Mouse (Mus musculus): ENCODE measurements around the gene 2210016F16Rik.

DNA sequence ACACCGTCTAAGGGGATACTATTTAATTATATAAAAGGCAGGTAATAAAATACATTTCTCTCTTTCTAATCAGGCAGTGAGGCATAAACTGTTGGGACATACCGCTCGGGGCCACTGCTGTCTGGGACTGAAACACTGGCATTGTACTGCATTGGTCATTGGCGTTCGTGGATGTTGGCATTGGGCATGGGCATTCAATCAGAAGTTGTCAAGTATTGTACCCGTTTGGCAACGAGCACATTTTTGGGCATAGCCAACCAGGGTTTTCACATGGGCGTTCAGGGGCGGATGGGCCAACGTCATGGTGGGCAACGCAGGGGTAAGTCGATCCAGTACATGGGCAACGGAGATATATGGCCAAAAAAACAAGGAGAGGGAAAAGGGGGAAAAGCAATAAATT is 12.6 kb upstream of the 2210016F16Rik start:
- no peak for TF ChIP-seq CTCF (IDR thresholded peaks at IDR 0.05; ENCODE audit: control insufficient read depth, insufficient read depth, insufficient read length)
- TF ChIP-seq CEBPB (IDR thresholded peaks at IDR 0.05; ENCODE audit: low read depth) = no peak
